Mouse (Mus musculus): Measurements from ENCODE around the gene Lum.

The Lum gene

GRCm38 (mm10) chr10:97564957-97565856, at the start of gene Lum:
Lum (plus strand) TSS chr10:97565128.
- DNase-seq = no peak

GRCm38 (mm10) chr10:97523366-97523765, 41.6 kb upstream of the Lum start:
- no peak for DNase-seq

- DNase-seq = no peak
Observed at GRCm38 (mm10) chr10:97535697-97536096, 29.2 kb upstream of the Lum start.

- DNase-seq = no peak
Observed at GRCm38 (mm10) chr10:97536921-97537320, 28.0 kb upstream of the Lum start.

- no peak for DNase-seq
Observed at GRCm38 (mm10) chr10:97538202-97538601, 26.7 kb upstream of the Lum start.

GRCm38 (mm10) chr10:97547740-97548139, 17.2 kb upstream of the Lum start:
- DNase-seq = no peak

- no peak for DNase-seq
Observed at GRCm38 (mm10) chr10:97567489-97568135, 2.7 kb downstream of the Lum start.

- DNase-seq = peak; percentile 6
Observed at GRCm38 (mm10) chr10:97582543-97583231, 17.8 kb downstream of the Lum start.

- no peak for DNase-seq
Observed at GRCm38 (mm10) chr10:97584176-97584575, 19.2 kb downstream of the Lum start.

- DNase-seq = no peak
Observed at GRCm38 (mm10) chr10:97587159-97587558, 22.2 kb downstream of the Lum start.

GRCm38 (mm10) chr10:97589574-97589973, 24.6 kb downstream of the Lum start:
- no peak for DNase-seq

- DNase-seq = no peak
Observed at GRCm38 (mm10) chr10:97591036-97591435, 26.1 kb downstream of the Lum start.

- no peak for DNase-seq
Observed at GRCm38 (mm10) chr10:97591685-97592084, 26.8 kb downstream of the Lum start.

- DNase-seq = no peak
Observed at GRCm38 (mm10) chr10:97595680-97596079, 30.8 kb downstream of the Lum start.

- no peak for DNase-seq
Observed at GRCm38 (mm10) chr10:97601744-97602143, 36.8 kb downstream of the Lum start.

- no peak for DNase-seq
Observed at GRCm38 (mm10) chr10:97603256-97603655, 38.3 kb downstream of the Lum start.

GRCm38 (mm10) chr10:97606579-97606978, 41.7 kb downstream of the Lum start, which contains the start of gene Kera:
Kera (plus strand) TSS chr10:97606879.
- DNase-seq = no peak
